Mouse (Mus musculus): ENCODE measurements around the gene Poc5. TPM values are rescaled to one million over a fixed set of nuclear protein-coding genes. Genes with fewer than 3 reads are reported as not detected.

Poc5 gene
- 2.8 and 3.4 TPM in 2 replicates for polyA plus RNA-seq (2012; rRNA removed)

DNA sequence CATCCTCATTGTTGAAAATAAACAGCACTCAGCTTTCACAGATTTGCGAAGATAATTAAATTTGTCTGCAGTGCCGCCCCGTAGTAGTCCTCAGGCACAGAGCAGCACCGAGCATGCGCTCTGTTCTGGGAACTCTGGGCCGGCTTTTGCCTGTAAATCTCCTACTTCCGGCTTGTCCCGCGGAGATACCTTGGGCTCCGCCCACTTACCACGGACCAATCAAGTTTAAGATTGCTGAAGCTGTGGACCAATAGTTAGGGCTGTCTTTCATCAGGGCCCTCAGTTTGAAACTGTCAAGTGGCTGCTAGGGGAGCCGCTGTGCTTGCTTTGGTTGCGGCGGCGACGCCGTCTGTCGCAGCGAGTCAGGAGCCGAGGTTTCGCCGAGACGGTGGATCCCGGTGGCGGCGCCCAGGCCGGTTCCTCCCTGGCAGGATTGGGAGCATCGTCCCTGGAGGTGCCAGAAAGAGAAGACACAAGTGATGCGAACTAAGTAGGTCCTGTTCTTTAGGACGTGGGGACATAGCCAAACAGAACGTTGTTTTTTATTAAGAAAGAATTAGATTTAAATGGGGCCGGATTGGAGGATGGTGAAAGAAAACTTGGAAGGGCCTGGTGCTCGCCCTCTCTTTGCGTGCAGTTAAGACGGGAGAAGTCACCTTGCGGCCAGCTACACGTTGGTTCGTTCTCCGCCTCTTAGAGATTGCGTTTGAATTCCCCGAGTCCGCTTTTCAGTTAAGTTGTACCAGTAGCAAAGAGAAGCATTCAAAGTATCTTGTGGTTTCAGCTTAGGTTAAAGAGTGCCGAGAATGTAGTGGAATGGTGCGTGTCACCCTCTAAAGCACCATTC, at the start of gene Poc5:
TSS of gene Poc5 (plus strand) at position 253 of the 847 bp plus-strand sequence.

Other genes starting within 250 kb of the Poc5 start
- 0.02 and 0.06 TPM in 2 replicates for gene Ankdd1b, start 82.9 kb downstream of the Poc5 start, polyA plus RNA-seq (2012; rRNA removed)
- not detected in 2 replicates for gene Gm17622, start 102.4 kb downstream of the Poc5 start, polyA plus RNA-seq (2012; rRNA removed)
- 2.0 and 2.4 TPM in 2 replicates for gene Polk, start 154.3 kb downstream of the Poc5 start, polyA plus RNA-seq (2012; rRNA removed)
- 6.6 and 7.8 TPM in 2 replicates for gene Col4a3bp, start 154.3 kb downstream of the Poc5 start, polyA plus RNA-seq (2012; rRNA removed)